Mouse (Mus musculus) left cerebral cortex, adult 18-20 months (tissue): ENCODE measurements around the gene Tmem132b. TPM values are rescaled to one million over a fixed set of nuclear protein-coding genes. Genes with fewer than 3 reads are reported as not detected.
A peak's percentile ranks its signal among the peaks of the same experiment; 100 is the strongest.
"Not testable (repeated sequence)": the region's sequence is repeated elsewhere in the genome, so short reads cannot be mapped to it uniquely, and the experiment has no call there.

Experiments used
- DNase-seq, 2 experiments: peaks; one replicate each; pipeline ENCODE4 v3.0.0; 2021 to 2022; ENCODE audit warnings: low spot score in 2 of 2, mixed read lengths in 1 of 2
- long read RNA-seq, 2 experiments: library from polyadenylated mRNA; stranded (forward); transcript quantifications; one replicate each; pipeline ENCODE4 v2.0.0; 2021
- total RNA-seq, 2 experiments: library from RNA; stranded (reverse); gene quantifications; 2 replicates each; pipeline ENCODE4 v1.2.3; 2021

Gene Tmem132b
- 100 to 1,000 TPM; 116 to 123 TPM for total RNA-seq
- long read RNA-seq, experiment 1, full-length matches to known transcripts = 9 of 28 reads
- long read RNA-seq, experiment 1, partial matches to known transcripts = 3 of 28 reads
- long read RNA-seq, experiment 1, other reads (novel, unspliced or antisense) = 16 of 28 reads
- long read RNA-seq, experiment 2, full-length matches to known transcripts = 9 of 19 reads
- long read RNA-seq, experiment 2, partial matches to known transcripts = 0 of 19 reads
- long read RNA-seq, experiment 2, other reads (novel, unspliced or antisense) = 10 of 19 reads

GRCm38 (mm10) chr5:125531634-125532033, at the start of gene Tmem132b:
Gene Tmem132b, plus strand, starts transcription at chr5:125531774.
- peak; percentile 42 to 67 for DNase-seq

GRCm38 (mm10) chr5:125482474-125482873, 49.1 kb upstream of the Tmem132b start:
- no peak for DNase-seq

GRCm38 (mm10) chr5:125483712-125484611, 47.6 kb upstream of the Tmem132b start:
- no peak for DNase-seq

- DNase-seq = no peak
These were observed 46.4 kb upstream of the Tmem132b start for GRCm38 (mm10) chr5:125485031-125485778.

GRCm38 (mm10) chr5:125486088-125486487, 45.5 kb upstream of the Tmem132b start:
- no peak for DNase-seq

GRCm38 (mm10) chr5:125487375-125488115, 44.0 kb upstream of the Tmem132b start:
- DNase-seq = no peak

- DNase-seq = no peak
These were observed 43.5 kb upstream of the Tmem132b start for GRCm38 (mm10) chr5:125488116-125488455.

GRCm38 (mm10) chr5:125488953-125489352, 42.6 kb upstream of the Tmem132b start:
- DNase-seq = not testable (repeated sequence)

- DNase-seq = no peak
These were observed 40.5 kb upstream of the Tmem132b start for GRCm38 (mm10) chr5:125491107-125491506.

- DNase-seq = no peak
These were observed 39.0 kb upstream of the Tmem132b start for GRCm38 (mm10) chr5:125492379-125493092.

- no peak for DNase-seq
These were observed 38.5 kb upstream of the Tmem132b start for GRCm38 (mm10) chr5:125493093-125493423.

GRCm38 (mm10) chr5:125495655-125496054, 35.9 kb upstream of the Tmem132b start:
- no peak for DNase-seq

GRCm38 (mm10) chr5:125497821-125498600, 33.6 kb upstream of the Tmem132b start:
- peak; percentile 84 to 86 for DNase-seq

- no peak for DNase-seq
These were observed 30.1 kb upstream of the Tmem132b start for GRCm38 (mm10) chr5:125501505-125501904.

- no peak for DNase-seq
These were observed 29.4 kb upstream of the Tmem132b start for GRCm38 (mm10) chr5:125502186-125502585.

- DNase-seq = no peak
These were observed 27.9 kb upstream of the Tmem132b start for GRCm38 (mm10) chr5:125503628-125504027.

GRCm38 (mm10) chr5:125504692-125505091, 26.9 kb upstream of the Tmem132b start:
- peak in 1 of 2 experiments; percentile 67 for DNase-seq

GRCm38 (mm10) chr5:125505968-125506367, 25.6 kb upstream of the Tmem132b start:
- DNase-seq = peak; percentile 60 to 75

- no peak for DNase-seq
These were observed 24.0 kb upstream of the Tmem132b start for GRCm38 (mm10) chr5:125507582-125507981.

- DNase-seq = no peak
These were observed 23.6 kb upstream of the Tmem132b start for GRCm38 (mm10) chr5:125508006-125508405.
